Comparison of ENCODE assay signal across 24 mouse cellular contexts in the genomic region with DNA sequence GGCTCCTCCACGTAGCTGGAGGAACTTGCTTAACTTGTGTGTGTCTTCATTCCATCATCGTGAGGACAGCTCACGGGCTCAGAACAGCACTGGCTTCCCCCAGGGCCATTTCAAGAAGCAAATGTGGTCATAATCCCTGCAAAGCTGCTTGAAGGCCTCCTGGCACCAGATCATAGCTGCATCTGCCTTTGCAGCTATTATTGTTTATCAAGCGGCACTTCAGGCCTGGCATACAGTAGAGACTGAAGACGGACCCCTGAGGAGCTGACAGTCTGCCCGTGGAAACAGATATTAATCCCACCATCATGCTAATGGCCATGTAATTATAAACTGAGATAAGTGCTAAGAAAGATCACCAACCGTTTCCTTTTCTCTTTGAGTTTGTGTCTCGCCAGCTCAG. TPM values are rescaled to one million over a fixed set of nuclear protein-coding genes. Genes with fewer than 3 reads are reported as not detected.
DNase-seq lines count a peak whose midpoint lies in the region; ATAC-seq and TF ChIP-seq lines count a peak whose summit lies in the region.
"Had no signal": no experiment of that assay in that cellular context is flagged by ENCODE, and none has a peak within 500 bp of the region (broad histone marks: within the 10 kb centered on the region; RNA-seq: fewer than 3 reads in every experiment).

No protein-coding gene starts in this region.

- H3K9ac ChIP-seq in hindbrain, postnatal 0 days (replicated peaks; ENCODE audit: low read length): no peak overlapping the region
- no peak overlapping the region for H3K9ac ChIP-seq in hindbrain, embryonic 14.5 days
- H3K9ac ChIP-seq: embryonic facial prominence, embryonic 13.5 days; hindbrain, embryonic 13.5 days had no signal

- TF ChIP-seq CTCF in hindbrain, postnatal 0 days (IDR thresholded peaks at IDR 0.05; ENCODE audit: low read depth): no peak
- TF ChIP-seq CTCF in brain, embryonic 14.5 days (IDR thresholded peaks at IDR 0.05; ENCODE audit: borderline replicate concordance, extremely low read depth, insufficient read depth, insufficient read length): no peak

- no peak overlapping the region for H3K27ac ChIP-seq in hindbrain, postnatal 0 days
- no peak overlapping the region for H3K27ac ChIP-seq in hindbrain, embryonic 14.5 days
- H3K27ac ChIP-seq: embryonic facial prominence, embryonic 13.5 days; forebrain, embryonic 10.5 days; heart, embryonic 10.5 days; hindbrain, embryonic 13.5 days had no signal

- H3K4me2 ChIP-seq in hindbrain, postnatal 0 days (ENCODE audit: low read depth, low read length): no peak overlapping the region
- H3K4me2 ChIP-seq in hindbrain, embryonic 14.5 days (replicated peaks): no peak overlapping the region
- H3K4me2 ChIP-seq: embryonic facial prominence, embryonic 13.5 days; hindbrain, embryonic 13.5 days had no signal

- H3K27me3 ChIP-seq in hindbrain, postnatal 0 days (ENCODE audit: insufficient read depth, low read length): no peaks in the 10 kb centered on the region
- no peaks in the 10 kb centered on the region for H3K27me3 ChIP-seq in hindbrain, embryonic 14.5 days (ENCODE audit: control insufficient read depth, insufficient read depth, low read length)
- H3K27me3 ChIP-seq: embryonic facial prominence, embryonic 13.5 days; hindbrain, embryonic 13.5 days had no signal

- H3K36me3 ChIP-seq in hindbrain, postnatal 0 days (ENCODE audit: insufficient read depth, low read length): no peaks in the 10 kb centered on the region
- H3K36me3 ChIP-seq in hindbrain, embryonic 14.5 days (replicated peaks; ENCODE audit: control insufficient read depth, insufficient read depth): no peaks in the 10 kb centered on the region
- H3K36me3 ChIP-seq: embryonic facial prominence, embryonic 13.5 days; forebrain, embryonic 10.5 days; heart, embryonic 10.5 days; hindbrain, embryonic 13.5 days had no signal

- H3K4me3 ChIP-seq in hindbrain, postnatal 0 days (ENCODE audit: low read length): no peak overlapping the region
- H3K4me3 ChIP-seq in hindbrain, embryonic 14.5 days (replicated peaks; ENCODE audit: low read length): no peak overlapping the region
- H3K4me3 ChIP-seq: embryonic facial prominence, embryonic 13.5 days; erythroblast, embryonic 14.5 days; forebrain, embryonic 10.5 days; heart, embryonic 10.5 days; hindbrain, embryonic 13.5 days had no signal

- 43% methylated on average over 8 of the region's 8 CpGs for WGBS in hindbrain, postnatal 0 days
- WGBS in hindbrain, embryonic 14.5 days: 59% methylated on average over 8 of the region's 8 CpGs

- DNase-seq in cerebellum, postnatal 10 days: peak; percentile 35 to 51
- DNase-seq in cerebellum, adult 9-10 months: no peak
- DNase-seq in hindbrain, postnatal 0 days (ENCODE audit: low spot score): peak; percentile 70
- no peak for DNase-seq in hindbrain, embryonic 14.5 days (ENCODE audit: low spot score)
- DNase-seq in lung, postnatal 4 days: peak; percentile 12 to 41
- no peak for DNase-seq in lung, postnatal 14 days
- peak; percentile 64 for DNase-seq in brain, embryonic 14.5 days (ENCODE audit: low read depth)
- DNase-seq in neural tube, embryonic 10.5 days (ENCODE audit: extremely low spot score, low spot score): no peak
- DNase-seq: adrenal gland, postnatal 10 days; cerebellum, adult 2 months; cerebellum, postnatal 25 days; gastrocnemius, postnatal 10 days; heart, adult 18-20 months; heart, postnatal 10 days; heart, postnatal 4 days had no signal

- no peak for TF ChIP-seq POLR2A in brain, embryonic 14.5 days (IDR thresholded peaks at IDR 0.05; ENCODE audit: borderline replicate concordance, extremely low read depth, insufficient read depth, insufficient read length, poor library complexity, severe bottlenecking)

- ATAC-seq in hindbrain, postnatal 0 days: peak; percentile 56; the same call in 1 of the 2 replicates
- no peak for ATAC-seq in hindbrain, embryonic 14.5 days (ENCODE audit: low FRiP score)
- ATAC-seq: forebrain, embryonic 16.5 days; inflammation-experienced regulatory T-cells, adult 6 months had no signal

- H3K9me3 ChIP-seq in hindbrain, postnatal 0 days (ENCODE audit: low read length): no peaks in the 10 kb centered on the region
- H3K9me3 ChIP-seq in hindbrain, embryonic 14.5 days (ENCODE audit: control insufficient read depth, low read length): no peaks in the 10 kb centered on the region
- H3K9me3 ChIP-seq: embryonic facial prominence, embryonic 13.5 days; forebrain, embryonic 10.5 days; heart, embryonic 10.5 days; hindbrain, embryonic 13.5 days had no signal

- no peaks in the 10 kb centered on the region for H3K4me1 ChIP-seq in hindbrain, postnatal 0 days (ENCODE audit: insufficient read depth, low read length)
- no peaks in the 10 kb centered on the region for H3K4me1 ChIP-seq in hindbrain, embryonic 14.5 days (replicated peaks; ENCODE audit: control insufficient read depth, insufficient read depth, low read length)
- H3K4me1 ChIP-seq: embryonic facial prominence, embryonic 13.5 days; forebrain, embryonic 10.5 days; heart, embryonic 10.5 days; hindbrain, embryonic 13.5 days had no signal

RNA-seq across cellular contexts. Expression of a gene that starts 16.5 kb away (rescaled TPM):
- not detected in 2 replicates for total RNA-seq in hindbrain, postnatal 0 days (2014; rRNA removed)
- 0.26 and 0.28 TPM in 2 replicates for polyA plus RNA-seq in hindbrain, postnatal 0 days (2015; fragmentation: Nextera tagmentation; extraction: Ambion mirVana)
- not detected in 2 replicates for polyA plus RNA-seq in hindbrain, embryonic 14.5 days (2014; fragmentation: Nextera tagmentation; extraction: Ambion mirVana)
- polyA plus RNA-seq in brain, embryonic 14.5 days (2012; rRNA removed): 0.16 and 0.18 TPM in 2 replicates
- total RNA-seq: MEL had no signal
- polyA plus RNA-seq: erythroblast, embryonic 14.5 days; inflammation-experienced regulatory T-cells, adult 6 months had no signal

RNA-seq across cellular contexts. Expression of a gene that starts 50.0 kb away (rescaled TPM):
- total RNA-seq in hindbrain, postnatal 0 days (2014; rRNA removed): 36.5 and 49.0 TPM in 2 replicates
- 15.0 and 16.1 TPM in 2 replicates for polyA plus RNA-seq in hindbrain, postnatal 0 days (2015; fragmentation: Nextera tagmentation; extraction: Ambion mirVana)
- polyA plus RNA-seq in hindbrain, embryonic 14.5 days (2014; fragmentation: Nextera tagmentation; extraction: Ambion mirVana): 9.6 and 11.5 TPM in 2 replicates
- 22.4 and 26.3 TPM in 2 replicates for polyA plus RNA-seq in brain, embryonic 14.5 days (2012; rRNA removed)
- total RNA-seq: gastrocnemius, postnatal 4 days; heart, adult 18-20 months; heart, postnatal 10 days had no signal
- polyA plus RNA-seq: erythroblast, embryonic 14.5 days; inflammation-experienced regulatory T-cells, adult 6 months had no signal

Comparison
In these comparisons a context has a peak if more than half of its experiments do, and no peak if none do; other contexts are left out.
1. DNase-seq: peak in cerebellum, postnatal 10 days (2 of 2), hindbrain, postnatal 0 days (single experiment), lung, postnatal 4 days (2 of 2) and brain, embryonic 14.5 days (single experiment); none in cerebellum, adult 9-10 months (single experiment), hindbrain, embryonic 14.5 days (single experiment), lung, postnatal 14 days (single experiment) and neural tube, embryonic 10.5 days (single experiment).